Mouse (Mus musculus) CH12.LX (cell line): ENCODE results near the gene Hmgcl. TPM values are rescaled to one million over a fixed set of nuclear protein-coding genes. Genes with fewer than 3 reads are reported as not detected.

ENCODE experiments used
- DNase-seq: peaks from one replicate; pipeline ENCODE4 v3.0.0-alpha.2; 2013; ENCODE audit errors: extremely low read depth
- H3K27ac ChIP-seq: 2 replicates; pipeline ENCODE4 v1.5.1; 2012; ENCODE audit warnings: low read depth, mild to moderate bottlenecking, control low read depth, moderate library complexity; ENCODE audit not compliant: insufficient read depth
- H3K27me3 ChIP-seq: replicated peaks from 2 replicates; pipeline ENCODE3; 2012; ENCODE audit warnings: inconsistent platforms
- H3K36me3 ChIP-seq, 2 experiments: replicated peaks in 1 of 2; 2 replicates each; pipeline versions ENCODE3 to v1.6.1; 2012; ENCODE audit warnings: inconsistent platforms in 1 of 2, low read length in 1 of 2, mild to moderate bottlenecking in 1 of 2, mixed read lengths in 1 of 2, moderate library complexity in 1 of 2; ENCODE audit not compliant: control insufficient read depth in 1 of 2, insufficient read depth in 1 of 2
- H3K4me1 ChIP-seq, 2 experiments: 2 replicates each; pipeline ENCODE4 v1.6.1; 2012; ENCODE audit warnings: inconsistent platforms in 1 of 2, moderate library complexity in 1 of 2; ENCODE audit not compliant: insufficient read depth in 2 of 2, control insufficient read depth in 1 of 2
- H3K4me2 ChIP-seq: 2 replicates; pipeline ENCODE4 v1.6.1; 2012; ENCODE audit warnings: low read depth, mild to moderate bottlenecking, control low read depth; ENCODE audit not compliant: poor library complexity, insufficient read depth, severe bottlenecking
- H3K4me3 ChIP-seq, 3 experiments: fragments of 150-350 bp in 1 of 3; sonication (generic) in 1 of 3; replicated peaks in 1 of 3; 2 replicates each; pipeline versions ENCODE3 to v1.5.1; 2011 to 2012; ENCODE audit warnings: low read depth in 2 of 3, low read length in 2 of 3, mild to moderate bottlenecking in 2 of 3, moderate library complexity in 2 of 3, control low read depth in 1 of 3, improper control_type of control experiment in 1 of 3, inconsistent platforms in 1 of 3, mixed read lengths in 1 of 3; ENCODE audit not compliant: poor library complexity in 1 of 3
- H3K79me2 ChIP-seq: replicated peaks from 2 replicates; pipeline ENCODE4 v1.6.1; 2012; ENCODE audit warnings: mild to moderate bottlenecking, moderate library complexity; ENCODE audit not compliant: control insufficient read depth, poor library complexity, insufficient read depth, severe bottlenecking; ENCODE audit errors: extremely low read depth
- H3K9ac ChIP-seq: 2 replicates; pipeline ENCODE4 v1.6.1; 2012; ENCODE audit warnings: low read depth, mild to moderate bottlenecking, control low read depth, moderate library complexity; ENCODE audit not compliant: insufficient read depth
- H3K9me3 ChIP-seq: replicated peaks from 2 replicates; pipeline ENCODE3; 2012; ENCODE audit warnings: low read length, inconsistent platforms, mixed read lengths
- E2F4 ChIP-seq: IDR thresholded peaks from 2 replicates; pipeline ENCODE4 v1.6.1; 2011; ENCODE audit warnings: low read depth, low read length, improper control_type of control experiment; ENCODE audit not compliant: insufficient replicate concordance
- ELF1 ChIP-seq: IDR thresholded peaks from 2 replicates; pipeline ENCODE4 v1.6.1; 2014; ENCODE audit warnings: low read depth, mild to moderate bottlenecking, inconsistent platforms, low read length, improper control_type of control experiment
- EP300 ChIP-seq: IDR thresholded peaks from 2 replicates; pipeline ENCODE4 v1.6.1; 2011; ENCODE audit warnings: low read length, improper control_type of control experiment
- ETS1 ChIP-seq: conservative IDR thresholded peaks from 2 replicates; pipeline ENCODE4 v1.6.1; 2012; ENCODE audit warnings: low read depth, mild to moderate bottlenecking, inconsistent platforms, low read length, improper control_type of control experiment, moderate library complexity
- HCFC1 ChIP-seq: IDR thresholded peaks from 2 replicates; pipeline ENCODE4 v1.6.1; 2012; ENCODE audit warnings: low read depth, mild to moderate bottlenecking, inconsistent platforms, low read length, improper control_type of control experiment
- MAFK ChIP-seq: IDR thresholded peaks from 2 replicates; pipeline ENCODE4 v1.6.1; 2011; ENCODE audit warnings: low read length, improper control_type of control experiment; ENCODE audit not compliant: insufficient replicate concordance
- MXI1 ChIP-seq: IDR thresholded peaks from 2 replicates; pipeline ENCODE4 v1.6.1; 2011; ENCODE audit warnings: mild to moderate bottlenecking, low read depth, low read length, improper control_type of control experiment
- POLR2A ChIP-seq: IDR thresholded peaks from 2 replicates; pipeline ENCODE4 v1.6.1; 2011; ENCODE audit warnings: low read depth, mild to moderate bottlenecking, improper control_type of control experiment, low read length
- POLR2AphosphoS2 ChIP-seq: IDR thresholded peaks from 2 replicates; pipeline ENCODE4 v1.6.1; 2011; ENCODE audit warnings: low read depth, low read length, improper control_type of control experiment
- RAD21 ChIP-seq: IDR thresholded peaks from 2 replicates; pipeline ENCODE4 v1.6.1; 2011; ENCODE audit warnings: low read depth, mild to moderate bottlenecking, low read length, improper control_type of control experiment, moderate library complexity
- UBTF ChIP-seq: IDR thresholded peaks from 2 replicates; pipeline ENCODE4 v1.6.1; 2012; ENCODE audit warnings: low read depth, mild to moderate bottlenecking, inconsistent platforms, low read length, improper control_type of control experiment, moderate library complexity
- USF2 ChIP-seq: conservative IDR thresholded peaks from 2 replicates; pipeline ENCODE4 v1.6.1; 2011; ENCODE audit warnings: low read depth, low read length, improper control_type of control experiment
- ZNF384 ChIP-seq: IDR thresholded peaks from 2 replicates; pipeline ENCODE4 v1.6.1; 2012; ENCODE audit warnings: low read depth, low read length, improper control_type of control experiment, inconsistent platforms
- dilution Hi-C: fragments of 300-500 bp; cut with MboI; formaldehyde crosslinking; loops from 2 replicates; pipeline ENCODE4 v1.14.3; 2020; ENCODE audit warnings: low sequenced_read_pairs; ENCODE audit not compliant: extremely low pct_unique_long_range_greater_than_20kb, extremely low pct_ligation_motif_present
- in situ Hi-C: fragments of 300-500 bp; cut with MboI; formaldehyde crosslinking; loops from 3 replicates; pipeline ENCODE4 v1.14.3; 2019; ENCODE audit warnings: low sequenced_read_pairs, low pct_ligation_motif_present, low pct_unique_long_range_greater_than_20kb, mixed read lengths
- polyA plus RNA-seq: library from polyadenylated mRNA; unstranded; fragments of >175 nt; gene quantifications from 2 replicates; pipeline ENCODE4 v1.2.1, GENCODE M21; 2012; ENCODE audit warnings: low read depth; ENCODE audit not compliant: insufficient read length
- total RNA-seq, 2 experiments: library from RNA; depleted of rRNA; stranded (reverse); fragments of 300-350 nt in 1 of 2; fragments of >200 nt in 1 of 2; gene quantifications; 2 replicates each; pipeline ENCODE4 v1.2.3; 2012 to 2014

Hmgcl gene
- total and polyA plus RNA-seq, 3 experiments: 27.2 to 42.7 (median 39.5) TPM

DNA sequence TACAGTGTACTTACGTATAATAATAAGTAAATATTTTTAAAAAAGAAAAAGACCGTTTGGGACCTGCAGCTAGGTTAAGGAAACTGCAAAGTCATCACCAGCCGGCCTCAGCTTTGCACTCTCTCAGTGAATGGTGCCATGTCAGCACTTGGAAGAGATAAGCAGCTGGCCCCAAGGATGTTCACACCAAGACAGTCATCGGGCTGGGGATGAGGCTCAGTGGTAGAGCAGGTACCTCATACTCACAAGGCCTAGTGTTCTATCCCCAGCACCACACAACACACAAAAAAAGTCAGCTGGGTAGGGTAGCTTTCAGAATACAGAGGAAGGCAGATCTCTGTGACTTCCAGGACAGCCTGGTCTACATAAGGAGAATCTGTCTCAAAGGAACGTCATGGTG, 38.9 kb downstream of the Hmgcl start:
- Histone ChIP-seq H3K9ac (no peak overlapping the region), H3K27me3 (no peaks in the 10 kb centered on the region), H3K4me2 (peak overlapping the region; percentile 82; the same call in 1 of the 2 replicates), H3K9me3 (no peaks in the 10 kb centered on the region), H3K36me3 (peaks cover 25 to 45% of the 10 kb centered on the region in 2 experiments), H3K4me1 (peaks cover 2 to 26% of the 10 kb centered on the region in 2 experiments; a peak in 2 of 4 replicates), H3K27ac (no peak overlapping the region), H3K79me2 (peaks cover 21% of the 10 kb centered on the region), H3K4me3 (no peak overlapping the region)
- DNase-seq: no peak
- in situ Hi-C loops: loop anchor here (5.0 kb wide), 1 partner anchor 47 kb away; no protein-coding TSS in a partner anchor
- TF ChIP-seq MAFK (0 out of 2 replicates have a peak, but pooled peaks have one; percentile 9), HCFC1 (no peak)
- dilution Hi-C loops: no loop called here

DNA sequence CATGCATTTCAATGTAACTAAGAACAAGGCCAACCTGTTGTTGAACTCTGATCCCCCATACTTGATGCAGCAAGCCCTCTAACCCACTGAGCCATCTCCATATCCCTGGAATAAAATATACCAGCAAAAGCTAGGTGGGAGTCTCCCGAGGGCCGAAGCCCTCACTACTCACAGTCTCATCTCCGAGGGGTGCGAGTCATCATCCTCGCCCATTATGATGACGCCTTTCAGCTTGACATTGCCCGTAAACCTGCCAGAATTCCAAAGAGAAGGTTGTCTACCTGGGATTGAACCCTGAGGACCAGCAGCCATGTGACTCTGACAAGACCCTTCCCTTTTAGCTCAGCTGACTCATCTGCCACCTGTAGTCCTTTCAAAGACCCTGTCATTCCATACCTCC, 39.5 kb downstream of the Hmgcl start:
- TF ChIP-seq E2F4 (no peak), ELF1 (no peak), HCFC1 (no peak), EP300 (no peak), RAD21 (no peak), ZNF384 (no peak), POLR2AphosphoS2 (no peak), UBTF (no peak), POLR2A (no peak), MAFK (no peak), ETS1 (no peak), MXI1 (no peak; the same call in 1 of the 2 replicates), USF2 (no peak)
- peaks cover 24 to 42% of the 10 kb centered on the region in 2 experiments for H3K36me3 ChIP-seq
- H3K27me3 ChIP-seq: no peaks in the 10 kb centered on the region
- peak overlapping the region; percentile 61; the same call in 1 of the 2 replicates for H3K9ac ChIP-seq
- peak overlapping the region; percentile 96 to 99 (median 96) for H3K4me3 ChIP-seq
- dilution Hi-C loops: no loop called here
- peak overlapping the region; percentile 82 for H3K4me2 ChIP-seq
- H3K9me3 ChIP-seq: no peaks in the 10 kb centered on the region
- no peak for DNase-seq
- in situ Hi-C loops: loop anchor here (5.0 kb wide), 1 partner anchor 47 kb away; no protein-coding TSS in a partner anchor
- H3K27ac ChIP-seq: no peak overlapping the region
- H3K4me1 ChIP-seq: peaks cover 2 to 26% of the 10 kb centered on the region in 2 experiments; a peak in 2 of 4 replicates
- peaks cover 21% of the 10 kb centered on the region for H3K79me2 ChIP-seq
